Mouse (Mus musculus) forebrain, embryonic 16.5 days (tissue): ENCODE data around the gene Rorc. TPM values are rescaled to one million over a fixed set of nuclear protein-coding genes. Genes with fewer than 3 reads are reported as not detected.

Source experiments
- ATAC-seq: fragments of 200-750 bp; cut with Nextera tagmentation; 2 replicates; pipeline ENCODE4 v1.8.0; 2017; ENCODE audit warnings: mild to moderate bottlenecking, moderate library complexity
- H3K27ac ChIP-seq: fragments of 300-500 bp; sonication (generic); 2 replicates; pipeline ENCODE4 v1.5.1; 2014; ENCODE audit warnings: low read length, control low read depth
- H3K27me3 ChIP-seq: fragments of 300-500 bp; sonication (generic); replicated peaks from 2 replicates; pipeline ENCODE4 v1.6.1; 2014; ENCODE audit warnings: low read length; ENCODE audit not compliant: control insufficient read depth, insufficient read depth
- H3K36me3 ChIP-seq: fragments of 300-500 bp; sonication (generic); 2 replicates; pipeline ENCODE4 v1.6.1; 2014; ENCODE audit not compliant: control insufficient read depth, insufficient read depth
- H3K4me1 ChIP-seq: fragments of 300-500 bp; sonication (generic); replicated peaks from 2 replicates; pipeline ENCODE4 v1.6.1; 2014; ENCODE audit warnings: low read length; ENCODE audit not compliant: control insufficient read depth, insufficient read depth
- H3K4me2 ChIP-seq: fragments of 300-500 bp; sonication (generic); 2 replicates; pipeline ENCODE4 v1.6.1; 2014; ENCODE audit warnings: mild to moderate bottlenecking, low read length, control low read depth
- H3K4me3 ChIP-seq: fragments of 300-500 bp; sonication (generic); replicated peaks from 2 replicates; pipeline ENCODE4 v1.5.1; 2014; ENCODE audit warnings: mild to moderate bottlenecking, low read length, control low read depth
- H3K9ac ChIP-seq: fragments of 300-500 bp; sonication (generic); replicated peaks from 2 replicates; pipeline ENCODE4 v1.6.1; 2014; ENCODE audit warnings: low read depth, low read length, control low read depth
- H3K9me3 ChIP-seq: fragments of 300-500 bp; sonication (generic); 2 replicates; pipeline ENCODE4 v1.6.1; 2016; ENCODE audit warnings: low read length; ENCODE audit not compliant: control insufficient read depth
- WGBS: fragments of 180-500 bp; shearing (Covaris S2); extraction: QIAGEN DNeasy Blood & Tissue Kit; methylation state at CpG from one replicate; pipeline ENCODE4 v1.1.7; 2014; 5-methylcytosine and 5-hydroxymethylcytosine counted together
- polyA plus RNA-seq: library from polyadenylated mRNA; unstranded; fragments of >200 nt; fragmentation: Nextera tagmentation; extraction: Ambion mirVana; gene quantifications from 2 replicates; pipeline ENCODE4 v1.2.1, GENCODE M21; 2015

Rorc gene
- polyA plus RNA-seq, 1 experiment from 2014 or later: 0.54 TPM

DNA sequence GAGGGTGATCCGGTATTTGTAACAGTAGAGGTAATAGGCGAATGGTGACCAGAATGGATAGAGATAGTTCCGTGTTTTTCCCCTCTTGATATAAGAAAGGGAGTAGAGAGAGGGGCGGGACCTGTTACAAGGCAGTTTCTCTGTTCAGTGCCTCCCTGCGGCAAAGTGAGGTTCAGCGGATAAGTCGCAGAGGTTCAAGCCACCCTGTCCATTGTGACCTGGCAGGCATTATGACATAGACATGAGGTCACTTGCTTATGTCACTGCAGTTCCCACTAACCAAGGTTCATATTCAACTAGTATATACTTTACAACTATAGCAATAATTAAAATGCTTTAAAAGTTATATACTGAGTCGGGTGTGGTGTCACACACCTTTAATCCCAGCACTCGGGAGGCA lies 63.8 kb downstream of the Rorc start:
- Histone ChIP-seq H3K27ac (no peak overlapping the region), H3K4me3 (no peak overlapping the region), H3K4me2 (no peak overlapping the region), H3K9me3 (no peaks in the 10 kb centered on the region), H3K36me3 (0 out of 2 replicates have a peak, but pooled peaks cover 2% of the 10 kb centered on the region), H3K4me1 (no peaks in the 10 kb centered on the region), H3K9ac (no peak overlapping the region), H3K27me3 (no peaks in the 10 kb centered on the region; the same call in 1 of the 2 replicates)
- ATAC-seq: no peak
- WGBS: 83% methylated on average over 9 of the region's 9 CpGs

GRCm38 (mm10) chr3:94441182-94441581 lies 68.6 kb downstream of the Rorc start:
- no peak overlapping the region for H3K9ac ChIP-seq
- WGBS: 46% methylated on average over 3 of the region's 3 CpGs
- peaks cover 5% of the 10 kb centered on the region for H3K4me1 ChIP-seq
- no peak overlapping the region for H3K4me2 ChIP-seq
- peaks cover 9% of the 10 kb centered on the region for H3K36me3 ChIP-seq
- H3K27me3 ChIP-seq: no peaks in the 10 kb centered on the region; the same call in 1 of the 2 replicates
- no peak for ATAC-seq
- no peak overlapping the region for H3K4me3 ChIP-seq
- H3K27ac ChIP-seq: no peak overlapping the region
- H3K9me3 ChIP-seq: no peaks in the 10 kb centered on the region

DNA sequence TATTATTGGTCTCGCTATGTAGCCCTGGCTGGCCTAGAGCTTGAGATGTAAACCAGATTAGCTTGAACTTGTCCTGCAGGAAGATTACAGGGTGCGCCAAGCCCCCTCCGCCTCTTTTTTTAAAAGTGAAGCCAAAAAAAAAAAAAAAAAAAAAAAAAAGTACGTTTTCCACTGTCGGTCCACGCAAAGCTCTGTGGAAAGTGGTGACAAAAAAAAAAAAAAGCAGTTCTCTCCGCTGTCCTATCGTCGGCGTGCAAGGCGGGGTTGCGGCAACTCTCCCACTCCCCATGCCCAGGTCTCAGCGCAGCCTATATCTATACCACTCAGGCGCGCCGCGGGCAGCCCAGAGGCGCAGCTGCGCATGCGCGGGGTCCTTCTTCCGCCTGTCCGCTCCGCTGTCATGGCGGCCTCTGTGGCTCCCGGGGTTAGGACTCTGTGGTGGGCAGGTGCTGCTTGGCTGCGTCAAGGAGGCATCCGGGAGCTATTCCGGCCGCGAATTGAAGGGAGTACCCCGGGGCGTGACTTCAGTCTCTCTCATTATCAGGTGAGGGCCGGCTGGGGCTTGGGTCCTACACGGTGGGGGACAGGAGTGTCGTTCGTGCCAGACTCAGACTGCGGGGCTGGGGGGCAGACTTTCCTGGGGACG lies 70.5 kb downstream of the Rorc start, which contains the start of gene Mrpl9:
TSS of gene Mrpl9 (plus strand) at position 368 of the 646 bp plus-strand sequence.
- ATAC-seq: peak; percentile 98
- H3K4me3 ChIP-seq: peak within 1 kb of the TSS; percentile 94

GRCm38 (mm10) chr3:94443597-94443964 lies 71.0 kb downstream of the Rorc start, which contains the start of gene Oaz3:
Oaz3 (minus strand) TSS chr3:94443915.
- H3K4me1 ChIP-seq: peaks cover 5% of the 10 kb centered on the region

More for the DNA sequence above, 70.5 kb downstream of the Rorc start, which contains the start of gene Mrpl9:
- peak within 1 kb of the TSS; percentile 37 for H3K27ac ChIP-seq
- peak within 1 kb of the TSS; percentile 95 for H3K9ac ChIP-seq
- H3K36me3 ChIP-seq: peaks cover 24% of the 10 kb centered on the region
- no peaks in the 10 kb centered on the region; the same call in 1 of the 2 replicates for H3K27me3 ChIP-seq
- peak within 1 kb of the TSS; percentile 95 for H3K4me2 ChIP-seq
- H3K9me3 ChIP-seq: no peaks in the 10 kb centered on the region
- under 1% methylated on average over 38 of the region's 39 CpGs for WGBS
- peaks cover 5% of the 10 kb centered on the region for H3K4me1 ChIP-seq

More at GRCm38 (mm10) chr3:94443597-94443964, 71.0 kb downstream of the Rorc start, which contains the start of gene Oaz3:
- H3K27me3 ChIP-seq: no peaks in the 10 kb centered on the region; the same call in 1 of the 2 replicates
- peak within 1 kb of the TSS; percentile 95 for H3K4me2 ChIP-seq
- peak within 1 kb of the TSS; percentile 94 for H3K4me3 ChIP-seq
- no peaks in the 10 kb centered on the region for H3K9me3 ChIP-seq
- peaks cover 27% of the 10 kb centered on the region for H3K36me3 ChIP-seq
- WGBS: 0% methylated on average over 24 of the region's 24 CpGs
- ATAC-seq: peak; percentile 47
- H3K27ac ChIP-seq: peak within 1 kb of the TSS; percentile 37
- H3K9ac ChIP-seq: peak within 1 kb of the TSS; percentile 95

Other genes starting within 250 kb of the Rorc start
- not detected in 2 replicates for gene Gm10696, start 194.6 kb upstream of the Rorc start, polyA plus RNA-seq
- not detected in 2 replicates for gene Gm5286, start 176.1 kb upstream of the Rorc start, polyA plus RNA-seq
- gene Gm4778, start 108.8 kb upstream of the Rorc start, polyA plus RNA-seq: not detected in 2 replicates
- gene Them4, start 62.7 kb upstream of the Rorc start, polyA plus RNA-seq: 35.0 and 41.4 TPM in 2 replicates
- gene Them5, start 30.7 kb upstream of the Rorc start, polyA plus RNA-seq: 0.33 and 0.65 TPM in 2 replicates
- gene C2cd4d, start 10.4 kb upstream of the Rorc start, polyA plus RNA-seq: 1.1 and 1.3 TPM in 2 replicates
- 1.1 and 1.2 TPM in 2 replicates for gene Lingo4, start 25.7 kb downstream of the Rorc start, polyA plus RNA-seq
- gene Tdrkh, start 40.5 kb downstream of the Rorc start, polyA plus RNA-seq: 67.0 and 75.3 TPM in 2 replicates
- gene Mrpl9, start 70.5 kb downstream of the Rorc start, polyA plus RNA-seq: 58.8 and 62.1 TPM in 2 replicates
- gene Oaz3, start 71.1 kb downstream of the Rorc start, polyA plus RNA-seq: 0.56 and 2.2 TPM in 2 replicates
- 295 and 358 TPM in 2 replicates for gene Celf3, start 105.5 kb downstream of the Rorc start, polyA plus RNA-seq
- gene Riiad1, start 107.5 kb downstream of the Rorc start, polyA plus RNA-seq: 10.6 and 11.7 TPM in 2 replicates
- gene Snx27, start 209.9 kb downstream of the Rorc start, polyA plus RNA-seq: 85.2 and 92.5 TPM in 2 replicates